Mouse (Mus musculus): ENCODE data around the gene 2510039O18Rik. TPM values are rescaled to one million over a fixed set of nuclear protein-coding genes. Genes with fewer than 3 reads are reported as not detected.

2510039O18Rik gene
- total RNA-seq, 2 experiments from 2014 or later = 29.0 to 30.6 TPM

GRCm38 (mm10) chr4:147977726-147978125, 37.0 kb downstream of the 2510039O18Rik start:
- intact Hi-C loops (cut with DNase I) = no loop called here
- DNase-seq (ENCODE audit: low spot score in 2 of 2) = no peak

- no peak for DNase-seq (ENCODE audit: low spot score in 2 of 2)
- intact Hi-C loops (cut with DNase I) = no loop called here
Measured at GRCm38 (mm10) chr4:147978391-147978790, 37.7 kb downstream of the 2510039O18Rik start.

GRCm38 (mm10) chr4:147979441-147979860, 38.8 kb downstream of the 2510039O18Rik start:
- no peak for DNase-seq (ENCODE audit: low spot score in 2 of 2)
- intact Hi-C loops (cut with DNase I) = no loop called here

GRCm38 (mm10) chr4:147985205-147986132, 44.8 kb downstream of the 2510039O18Rik start, which contains the start of gene Nppb:
TSS of gene Nppb (plus strand) at chr4:147985788.
- no peak for DNase-seq (ENCODE audit: low spot score in 2 of 2)
- intact Hi-C loops (cut with DNase I) = no loop called here

GRCm38 (mm10) chr4:147993571-147994095, 52.9 kb downstream of the 2510039O18Rik start:
- DNase-seq (ENCODE audit: low spot score in 2 of 2) = no peak
- intact Hi-C loops (cut with DNase I) = no loop called here

GRCm38 (mm10) chr4:147995311-147995710, 54.6 kb downstream of the 2510039O18Rik start:
- intact Hi-C loops (cut with DNase I) = no loop called here
- no peak for DNase-seq (ENCODE audit: low spot score in 2 of 2)

Other genes starting within 250 kb of the 2510039O18Rik start
- gene Zfp534, start 238.3 kb upstream of the 2510039O18Rik start, total RNA-seq (2021) = not detected
- gene Zfp984, start 131.1 kb upstream of the 2510039O18Rik start, total RNA-seq (2021) = 1 to 10 TPM; 2.0 to 2.2 TPM
- gene Zfp933, start 92.5 kb upstream of the 2510039O18Rik start, total RNA-seq (2021) = 10 to 100 TPM; 20.5 to 24.0 TPM
- 10 to 100 TPM; 16.2 to 18.3 TPM for gene Miip, start 72.1 kb upstream of the 2510039O18Rik start, total RNA-seq (2021)
- gene Fv1, start 71.9 kb upstream of the 2510039O18Rik start, total RNA-seq (2021) = 1 to 10 TPM; 8.9 to 9.5 TPM
- gene Mfn2, start 36.2 kb upstream of the 2510039O18Rik start, total RNA-seq (2021) = 100 to 1,000 TPM; 187 to 193 TPM
- gene Plod1, start 4.1 kb upstream of the 2510039O18Rik start, total RNA-seq (2021) = 10 to 100 TPM; 17.6 to 19.9 TPM
- not detected for gene Nppb, start 44.9 kb downstream of the 2510039O18Rik start, total RNA-seq (2021)
- gene Nppa, start 59.8 kb downstream of the 2510039O18Rik start, total RNA-seq (2021) = under 1 TPM in 1 of 2 experiments, not detected in 1; 0.71 TPM
- 10 to 100 TPM; 70.9 to 73.9 TPM for gene Clcn6, start 97.9 kb downstream of the 2510039O18Rik start, total RNA-seq (2021)
- gene Mthfr, start 98.2 kb downstream of the 2510039O18Rik start, total RNA-seq (2021) = 10 to 100 TPM; 27.1 to 30.5 TPM
- gene Agtrap, start 147.1 kb downstream of the 2510039O18Rik start, total RNA-seq (2021) = 1 to 10 TPM; 6.3 to 7.8 TPM
- gene Mad2l2, start 189.5 kb downstream of the 2510039O18Rik start, total RNA-seq (2021) = 10 to 100 TPM; 11.2 to 14.9 TPM
- under 1 TPM; 0.28 to 0.37 TPM for gene Draxin, start 189.8 kb downstream of the 2510039O18Rik start, total RNA-seq (2021)
- gene Fbxo6, start 211.2 kb downstream of the 2510039O18Rik start, total RNA-seq (2021) = 10 to 100 TPM; 26.9 to 28.0 TPM
- gene Fbxo44, start 219.6 kb downstream of the 2510039O18Rik start, total RNA-seq (2021) = 100 to 1,000 TPM; 133 to 134 TPM
- 10 to 100 TPM; 86.8 to 87.2 TPM for gene Fbxo2, start 219.7 kb downstream of the 2510039O18Rik start, total RNA-seq (2021)

All from left cerebral cortex, postnatal 25 days (tissue).